Mouse (Mus musculus): Measurements from ENCODE around the gene Ifngr2.

Ifngr2 gene

DNA sequence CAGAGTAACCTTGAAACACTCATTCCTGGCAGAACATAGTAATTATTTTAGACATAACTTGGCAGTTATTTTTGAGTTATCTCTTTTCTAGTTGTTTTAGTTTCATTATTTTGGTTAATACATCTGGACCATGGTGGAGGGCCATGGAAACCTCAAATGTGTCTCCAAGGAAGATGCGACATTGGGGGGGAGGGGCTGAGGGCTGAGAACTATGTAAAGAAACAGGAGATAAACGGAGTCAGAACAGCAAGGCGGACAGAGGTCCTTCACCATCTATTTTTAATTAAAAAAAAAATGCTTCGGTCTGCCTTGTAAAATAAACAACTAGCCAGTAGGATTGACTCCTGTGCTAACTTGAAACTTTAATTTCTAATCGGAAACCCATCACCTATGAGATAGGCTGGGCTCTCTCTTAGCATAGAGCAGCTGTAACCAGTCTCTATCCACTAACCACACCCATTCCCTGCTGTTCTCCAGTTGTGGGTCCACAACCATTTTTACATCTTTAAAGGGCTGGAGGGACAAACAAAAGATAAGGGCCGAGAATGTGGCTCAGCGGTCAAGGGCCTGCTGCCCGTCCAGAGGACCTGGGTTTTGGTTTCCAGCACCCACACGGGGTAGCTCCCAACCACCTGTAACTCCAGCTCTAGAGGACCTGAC is 18.6 kb downstream of the Ifngr2 start:
- no peak for DNase-seq (ENCODE audit: low read depth, low spot score)

DNA sequence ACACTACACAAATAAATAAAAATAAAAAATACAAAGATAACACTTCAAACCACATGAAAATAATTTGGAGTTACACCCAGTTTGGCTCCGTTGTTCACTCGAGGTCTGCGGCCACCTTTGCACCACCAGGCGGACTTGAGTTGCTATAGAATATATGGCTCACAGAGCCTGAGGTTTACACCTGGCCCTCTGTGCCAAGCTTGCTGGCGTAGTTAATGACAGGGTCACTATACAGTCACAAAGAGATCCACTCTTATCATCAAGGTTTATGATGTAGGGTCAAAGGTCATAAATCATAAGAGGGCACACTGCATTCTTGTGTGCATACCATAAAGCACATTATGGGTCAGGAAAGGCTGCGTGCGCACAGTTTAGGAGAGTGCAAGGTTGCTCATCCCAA is 19.1 kb downstream of the Ifngr2 start:
- DNase-seq (ENCODE audit: low read depth, low spot score), result no peak

DNA sequence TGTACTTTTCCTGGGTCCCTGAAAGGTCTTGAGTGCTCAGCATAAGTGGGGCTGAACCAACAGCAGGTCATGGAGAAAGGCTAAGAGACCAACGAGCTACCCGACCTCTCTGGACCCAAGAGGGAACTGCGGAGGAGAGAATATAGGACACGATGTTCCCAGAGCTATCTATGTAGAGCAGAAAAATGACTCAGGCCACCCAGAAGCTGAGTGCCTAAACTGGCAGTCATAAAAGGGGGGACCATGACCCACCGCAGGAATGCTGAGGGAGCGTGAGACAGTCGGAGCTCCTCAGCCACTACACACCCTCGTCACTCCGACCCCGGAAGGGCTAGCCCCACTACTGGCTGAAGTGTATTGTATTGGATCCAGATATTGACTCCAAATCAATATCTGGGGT is 22.1 kb downstream of the Ifngr2 start:
- DNase-seq (ENCODE audit: low read depth, low spot score), result no peak

DNA sequence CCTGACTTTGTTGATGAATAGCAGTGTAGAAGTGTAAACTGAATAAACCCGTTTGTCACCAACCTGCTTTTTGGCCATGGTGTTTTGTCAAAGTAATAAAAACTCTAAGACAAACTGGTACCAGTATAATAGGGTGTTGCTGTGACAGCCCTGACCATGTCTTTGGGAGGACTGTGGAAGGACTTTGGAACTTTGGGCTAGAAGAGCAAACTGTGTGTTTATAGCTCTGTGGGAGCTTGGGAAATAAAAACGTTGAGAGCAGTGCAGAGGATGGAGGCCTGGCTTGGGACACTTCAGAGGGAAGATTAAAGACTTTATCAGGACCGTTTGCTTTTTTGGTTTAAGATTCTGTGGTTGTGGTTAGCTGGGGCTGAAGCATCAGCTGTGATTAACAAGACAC is 24.2 kb downstream of the Ifngr2 start:
- no peak for DNase-seq (ENCODE audit: low read depth, low spot score)

DNA sequence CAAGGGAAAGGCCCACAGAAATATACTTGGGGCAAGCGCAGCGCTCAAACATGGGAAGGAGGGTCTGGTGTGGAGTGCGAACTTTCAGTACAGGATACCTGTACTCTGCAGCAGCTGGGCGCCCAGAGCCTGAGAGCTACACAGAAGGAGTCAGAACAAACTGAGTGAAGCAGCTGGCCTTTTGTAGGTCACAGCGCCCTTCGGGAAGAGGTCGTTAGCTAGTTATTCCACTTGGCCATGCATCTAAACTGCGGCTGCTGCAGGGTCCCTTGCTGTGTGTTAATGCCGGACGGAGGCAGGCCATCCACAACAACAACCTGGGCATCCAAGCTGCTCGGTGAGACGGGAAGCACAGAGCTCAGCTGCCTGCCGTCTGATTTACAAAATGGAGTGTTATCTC is 28.3 kb downstream of the Ifngr2 start:
- DNase-seq (ENCODE audit: low read depth, low spot score), result no peak

DNA sequence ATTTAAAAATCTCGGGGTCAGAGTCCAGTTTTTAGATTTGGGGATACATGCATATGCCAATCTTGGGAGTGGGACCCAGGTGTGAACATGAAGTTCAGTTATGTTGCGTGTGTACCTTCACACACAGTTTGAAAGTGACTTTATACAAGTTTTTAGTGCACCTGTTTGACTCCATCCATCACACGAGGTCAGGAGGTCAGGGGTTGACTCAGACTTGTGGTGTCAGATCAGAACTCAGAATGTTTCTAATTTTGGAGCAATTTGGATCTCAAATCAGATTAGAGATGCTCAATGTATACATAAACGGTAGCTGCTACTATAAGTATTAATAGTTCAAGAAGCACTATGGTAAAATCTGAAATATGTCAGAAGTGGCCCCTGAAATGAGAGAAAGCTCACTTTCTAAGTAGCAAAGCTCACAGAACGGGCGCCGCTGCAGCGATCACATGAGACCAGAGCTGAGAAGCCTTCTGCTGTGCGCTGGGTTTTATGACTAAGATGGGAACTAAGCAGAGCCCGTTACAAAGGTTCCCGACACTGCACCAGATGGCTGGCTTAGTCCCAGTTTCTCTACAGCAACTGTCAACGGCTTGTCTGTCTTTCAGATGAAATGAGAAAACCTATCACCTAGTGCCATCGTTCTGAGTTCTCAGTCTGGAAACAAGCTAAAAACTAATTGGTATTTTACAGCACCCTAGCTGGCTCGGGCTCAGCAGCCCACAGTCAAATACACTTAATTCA is 32.3 kb downstream of the Ifngr2 start:
- no peak for DNase-seq (ENCODE audit: low read depth, low spot score)

DNA sequence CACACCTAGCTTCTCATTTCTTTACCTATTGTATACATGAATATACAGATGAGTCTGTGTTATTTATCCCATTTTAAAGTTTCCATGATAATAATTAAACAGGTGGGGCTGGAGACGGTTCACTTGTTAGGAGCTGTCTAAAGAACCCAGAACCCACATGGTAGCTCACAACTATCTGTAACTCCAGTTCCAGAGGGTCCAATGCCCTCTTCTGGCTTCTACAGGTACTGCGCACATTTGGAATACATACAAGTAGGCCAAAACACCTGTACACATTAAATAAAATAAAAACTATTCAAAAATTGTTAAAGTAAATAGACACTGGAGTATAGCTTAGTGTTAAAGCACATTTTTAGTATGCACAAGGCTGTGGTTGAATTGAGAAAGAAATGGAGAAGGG is 35.4 kb downstream of the Ifngr2 start:
- no peak for DNase-seq (ENCODE audit: low read depth, low spot score)

DNA sequence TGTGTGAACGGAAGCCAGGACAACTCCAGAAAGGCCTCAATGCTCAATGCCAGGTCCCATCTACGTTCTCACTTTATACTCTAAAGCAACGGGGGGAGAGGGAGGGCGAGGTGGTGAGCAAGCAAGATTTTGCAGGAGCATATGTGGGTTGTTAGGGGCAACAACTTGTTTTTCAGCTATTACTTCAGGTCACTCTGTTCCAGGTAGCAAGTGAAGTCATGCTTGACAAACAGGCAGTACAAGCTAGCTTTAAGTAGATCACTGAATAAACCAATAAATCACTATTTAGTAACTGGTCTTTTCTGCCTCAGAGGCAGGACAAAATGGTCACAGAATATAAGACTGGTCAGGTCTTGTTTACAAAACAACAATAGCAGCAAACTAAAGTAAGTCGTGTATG is 38.7 kb downstream of the Ifngr2 start:
- no peak for DNase-seq (ENCODE audit: low read depth, low spot score)

DNA sequence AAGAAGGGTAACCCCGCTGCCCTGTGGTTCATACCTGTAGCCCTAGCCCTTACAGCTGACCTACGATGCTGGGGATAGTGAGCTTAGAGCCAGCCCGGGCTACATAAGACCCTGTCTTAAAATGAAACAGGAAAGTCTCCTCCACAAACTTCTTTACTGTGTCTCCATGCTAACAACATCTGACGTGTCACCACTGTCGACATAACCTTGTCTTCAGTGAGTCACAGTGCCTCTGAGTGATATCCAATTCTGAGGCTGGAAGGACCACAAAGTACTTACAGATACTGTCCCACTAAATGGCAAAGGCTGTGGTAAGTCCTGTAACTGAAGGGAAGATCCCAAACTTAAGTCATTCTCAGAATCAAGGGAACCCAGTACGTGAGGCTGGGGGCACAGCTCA is 39.4 kb downstream of the Ifngr2 start:
- DNase-seq (ENCODE audit: low read depth, low spot score), result no peak

DNA sequence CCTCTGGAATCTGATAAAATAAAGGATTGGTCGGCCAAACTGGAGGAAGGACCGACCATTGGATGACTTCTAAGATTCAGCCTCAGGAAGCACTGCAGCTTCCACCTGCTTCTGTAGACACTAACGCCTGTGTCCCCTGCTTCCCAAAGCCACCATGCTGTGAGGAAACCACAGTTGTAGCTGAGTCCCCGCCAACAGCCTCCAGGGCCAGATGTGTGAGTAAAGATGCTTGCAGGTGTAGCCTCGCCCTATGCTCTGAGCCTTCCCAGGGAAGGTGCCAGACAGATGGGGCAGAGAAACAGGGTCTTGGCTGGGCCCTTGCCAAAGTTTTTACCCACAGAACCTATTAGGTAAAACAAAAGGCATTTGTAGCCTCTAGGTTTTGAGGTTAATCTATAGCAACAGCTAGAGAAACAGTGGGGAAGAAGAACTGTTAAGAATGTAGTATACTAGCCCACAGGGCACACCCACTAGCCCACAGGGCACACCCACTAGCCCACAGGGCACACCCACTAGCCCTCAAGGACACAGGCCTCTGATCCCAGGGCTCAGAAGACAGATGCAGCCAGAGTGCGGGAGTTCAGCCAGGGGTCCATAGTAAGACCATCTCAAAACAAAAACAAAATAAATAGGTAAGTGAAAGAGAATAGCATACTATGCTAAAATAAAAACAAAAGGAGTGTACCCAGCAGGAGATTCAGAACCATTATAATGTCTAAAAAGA is 41.0 kb downstream of the Ifngr2 start:
- no peak for DNase-seq (ENCODE audit: low read depth, low spot score)

DNA sequence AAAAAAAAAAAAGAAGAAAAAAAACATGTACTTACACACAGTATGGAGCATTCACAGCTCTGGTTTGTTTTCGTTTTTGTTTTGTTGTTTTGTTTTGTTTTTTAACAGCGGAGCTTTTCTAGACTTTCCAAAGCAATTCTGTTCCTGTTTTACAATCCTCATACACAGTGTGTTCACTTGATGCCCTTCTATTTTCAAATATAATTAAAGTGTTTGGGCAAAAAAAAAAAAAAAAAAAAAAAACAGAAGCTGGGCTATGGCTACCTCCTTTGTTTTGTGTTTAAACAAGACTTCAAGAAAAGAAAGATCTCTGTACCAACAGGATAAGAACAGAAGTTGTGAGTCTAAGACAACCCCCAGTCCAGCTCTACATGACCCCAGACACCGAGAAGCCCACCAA is 41.8 kb downstream of the Ifngr2 start:
- no peak for DNase-seq (ENCODE audit: low read depth, low spot score)

DNA sequence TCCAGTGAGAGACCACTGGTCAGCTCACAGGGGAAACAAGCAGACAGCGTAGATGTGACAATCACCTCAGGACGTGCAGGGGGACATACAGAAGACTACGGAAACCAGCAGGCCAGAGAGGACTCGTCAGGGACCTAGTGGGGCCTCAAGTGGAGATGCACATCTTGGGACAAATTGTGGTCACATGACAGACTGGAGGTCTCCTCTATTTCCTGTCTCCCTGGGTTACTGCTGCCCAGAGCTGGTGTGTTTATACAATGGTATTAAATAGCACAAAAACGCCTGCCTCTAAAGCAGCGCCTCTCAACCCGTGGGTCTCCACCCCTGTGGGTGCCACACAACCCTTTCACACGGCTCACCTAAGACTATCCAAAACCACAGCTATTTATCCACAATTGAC is 45.3 kb downstream of the Ifngr2 start:
- DNase-seq (ENCODE audit: low read depth, low spot score), result no peak

DNA sequence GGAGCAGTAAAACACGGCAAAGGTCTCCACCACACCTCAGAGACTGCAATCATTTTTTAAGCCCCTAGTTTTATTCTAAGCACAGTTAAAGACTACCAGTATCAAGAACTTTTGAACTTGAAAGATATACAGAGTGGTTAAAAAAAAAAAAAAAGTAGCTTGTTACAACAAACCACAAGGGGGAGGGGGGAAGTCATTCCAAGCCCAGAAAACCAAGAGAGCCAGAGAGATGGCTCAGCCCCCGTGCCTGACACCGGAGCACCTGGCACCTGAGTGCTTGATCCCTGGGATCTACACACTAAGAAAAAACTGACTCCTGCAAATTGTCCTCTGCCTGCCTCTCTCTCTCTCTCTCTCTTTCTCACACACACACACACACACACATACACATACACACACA is 46.4 kb downstream of the Ifngr2 start:
- no peak for DNase-seq (ENCODE audit: low read depth, low spot score)

DNA sequence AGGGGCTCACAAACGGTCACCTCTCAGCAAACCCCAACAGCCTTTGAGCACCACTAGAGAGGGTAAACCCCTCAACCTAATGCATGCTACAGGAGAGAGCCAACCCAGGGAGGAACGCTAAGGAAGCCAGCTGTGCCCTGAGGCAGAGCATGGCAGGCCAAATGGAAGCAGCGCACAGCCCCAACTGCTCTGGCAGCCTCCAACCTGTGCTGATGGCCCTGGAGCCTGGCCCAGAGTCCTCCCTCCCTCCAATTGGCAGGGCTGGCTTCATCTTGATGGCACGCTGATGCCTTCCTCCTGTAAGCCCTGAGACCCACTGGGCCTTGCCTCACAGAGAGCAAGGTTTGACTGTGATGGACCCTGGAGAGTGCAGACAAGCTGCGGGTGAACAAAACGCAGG is 48.2 kb downstream of the Ifngr2 start:
- no peak for DNase-seq (ENCODE audit: low read depth, low spot score)

DNA sequence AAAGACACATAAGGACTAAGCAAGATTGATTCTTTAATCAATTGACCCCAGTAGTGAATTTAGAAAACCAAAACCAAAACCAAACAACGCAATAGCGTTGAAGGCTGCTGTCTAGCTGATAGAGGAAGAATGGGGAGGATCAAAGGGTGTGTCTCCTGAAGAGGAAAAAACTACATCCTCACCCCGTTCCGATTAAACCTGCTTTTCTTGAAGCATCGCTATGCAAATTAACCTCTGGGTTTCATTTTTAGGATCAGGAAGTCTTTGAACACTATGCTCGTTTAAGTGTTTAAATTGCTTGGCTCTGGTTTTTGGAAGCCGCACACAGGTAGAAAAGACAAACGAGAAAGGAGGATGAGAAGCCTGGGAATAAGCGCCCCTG is 49.5 kb downstream of the Ifngr2 start:
- no peak for DNase-seq (ENCODE audit: low read depth, low spot score)

DNA sequence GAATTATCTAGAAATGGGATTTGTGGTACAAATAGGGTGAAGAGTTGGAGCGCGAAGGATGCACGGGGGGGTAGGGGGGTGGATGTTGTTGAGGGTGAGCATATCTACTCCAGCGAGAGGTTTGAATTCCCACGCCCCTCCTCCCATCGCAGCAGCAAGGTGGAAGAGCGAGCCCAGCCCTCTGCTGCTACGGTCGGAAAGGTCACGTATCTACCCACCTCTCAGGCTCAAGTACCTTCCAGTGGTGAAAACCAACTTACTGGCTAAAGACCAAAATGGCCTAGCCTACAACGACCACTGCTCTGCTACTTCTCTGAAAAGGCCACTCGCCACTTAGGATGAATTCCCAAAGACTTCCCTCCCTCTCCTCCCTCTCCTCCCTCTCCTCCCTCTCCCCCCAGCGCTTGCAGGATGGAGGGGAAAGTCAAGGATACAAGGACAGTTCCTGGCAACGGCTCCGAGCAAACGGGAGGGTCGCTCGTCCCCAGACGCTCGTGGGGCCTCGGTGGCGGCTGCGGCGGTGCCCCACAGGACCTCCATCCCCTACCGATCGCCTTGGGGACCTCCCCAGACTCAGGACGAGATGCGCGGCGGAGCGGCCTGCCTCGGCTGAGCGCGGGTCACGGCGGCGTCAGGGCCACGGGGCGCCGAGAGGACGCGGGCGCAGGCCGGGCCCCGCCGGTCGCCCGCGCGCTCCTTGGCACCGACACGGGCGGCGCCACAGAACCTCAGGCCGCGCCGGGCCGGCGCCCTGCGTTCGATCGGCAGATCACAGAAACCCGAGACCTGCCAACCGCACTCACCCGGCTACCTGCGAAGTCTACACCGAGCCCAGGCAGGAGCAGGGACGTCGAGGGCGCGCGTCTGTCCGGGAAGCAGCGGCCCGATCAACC is 50.2 kb downstream of the Ifngr2 start:
- DNase-seq (ENCODE audit: low read depth, low spot score), result no peak

DNA sequence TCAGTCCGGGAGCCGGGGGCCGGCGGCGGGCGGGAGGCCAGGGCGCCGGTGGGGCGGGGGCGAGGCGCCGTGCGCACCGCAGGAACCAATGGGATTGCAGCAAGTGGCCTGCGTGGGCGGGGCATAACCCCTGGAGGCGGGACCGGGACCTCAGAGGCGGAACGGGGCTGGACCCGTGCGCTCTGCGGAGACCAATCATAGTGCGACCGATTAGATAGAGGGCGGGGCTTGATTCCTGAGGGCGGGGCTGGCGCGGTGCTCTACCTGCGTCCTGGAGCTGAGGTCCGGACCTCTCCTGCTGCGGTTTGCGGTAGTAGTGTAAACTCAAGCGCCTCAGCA is 50.8 kb downstream of the Ifngr2 start, which contains the start of gene Tmem50b:
TSS of gene Tmem50b (minus strand) at position 129 of the 339 bp plus-strand sequence.
- peak; percentile 90 for DNase-seq (ENCODE audit: low read depth, low spot score)

DNA sequence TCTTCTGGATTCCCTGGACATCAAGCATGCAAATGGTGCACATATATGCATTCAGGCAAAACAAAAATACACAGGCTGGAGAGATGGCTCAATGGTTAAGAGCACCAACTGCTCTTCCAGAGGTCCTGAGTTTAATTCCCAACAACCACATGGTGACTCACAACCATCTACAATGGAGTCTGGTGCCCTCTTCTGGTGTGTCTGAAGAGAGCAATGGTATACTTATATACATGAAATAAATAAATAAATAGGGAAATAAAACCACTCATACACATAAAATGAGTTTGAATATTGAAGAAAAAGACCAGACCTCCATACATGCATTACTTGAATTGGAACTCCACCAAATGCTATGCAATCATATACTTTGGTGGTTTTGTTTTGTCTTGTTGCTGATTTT is 52.4 kb downstream of the Ifngr2 start:
- DNase-seq (ENCODE audit: low read depth, low spot score), result no peak

DNA sequence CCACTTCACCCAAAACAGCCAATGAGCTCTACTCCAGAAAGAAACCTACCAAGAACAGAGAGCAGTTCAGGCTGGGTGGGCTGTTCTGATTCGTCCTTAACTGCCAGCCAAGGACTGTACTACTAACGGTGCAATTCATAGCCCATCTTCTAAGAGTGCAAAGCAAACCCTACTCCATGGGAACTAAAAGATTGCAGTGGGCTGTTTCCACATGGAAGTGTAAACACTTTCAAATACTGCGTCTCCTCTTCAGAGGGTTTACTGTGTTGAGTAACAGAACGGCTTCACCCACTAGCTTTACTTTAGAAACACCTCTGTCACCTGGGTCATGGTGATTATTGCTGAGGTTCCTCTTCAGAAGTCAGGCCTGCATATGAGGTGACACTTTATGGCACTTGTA is 54.2 kb downstream of the Ifngr2 start:
- no peak for DNase-seq (ENCODE audit: low read depth, low spot score)

DNA sequence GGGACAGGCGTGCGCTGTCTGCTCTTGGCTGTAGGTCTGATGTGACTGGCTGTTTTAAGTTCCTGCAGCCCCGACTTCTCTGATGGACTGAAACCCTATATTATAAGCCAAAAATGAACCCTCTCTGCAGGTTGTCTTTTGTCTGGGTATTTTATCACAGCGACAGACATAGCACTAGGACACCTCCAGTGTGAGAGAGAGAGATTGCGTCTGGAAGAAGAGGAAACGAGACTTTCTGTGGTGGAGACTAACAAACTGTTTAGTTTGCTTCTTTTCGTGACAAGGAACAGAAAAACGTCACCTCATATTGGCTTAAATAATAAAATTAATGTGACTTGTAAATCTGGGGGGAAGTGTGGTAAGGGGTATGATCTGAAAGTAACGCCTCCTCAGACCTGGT is 54.8 kb downstream of the Ifngr2 start:
- DNase-seq (ENCODE audit: low read depth, low spot score), result no peak

DNA sequence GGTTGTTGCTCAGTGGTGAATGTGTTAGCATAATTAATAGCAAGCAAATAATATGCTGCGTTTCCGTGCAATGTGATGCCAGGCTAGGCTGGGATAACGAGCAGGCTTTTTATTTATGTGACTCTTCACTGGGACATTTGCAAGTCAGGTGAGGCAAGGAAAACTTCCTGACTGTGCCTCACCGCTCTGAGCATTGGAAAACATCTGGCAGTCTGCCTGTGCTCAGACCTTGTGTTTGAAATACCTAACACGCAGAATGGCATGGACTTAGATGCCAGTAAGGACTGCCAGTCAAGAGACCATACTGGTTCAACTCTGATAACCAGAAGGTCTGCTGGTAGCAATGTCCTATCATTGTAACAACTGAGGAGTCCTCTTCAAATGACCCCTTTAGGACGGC is 58.3 kb downstream of the Ifngr2 start:
- no peak for DNase-seq (ENCODE audit: low read depth, low spot score)

DNA sequence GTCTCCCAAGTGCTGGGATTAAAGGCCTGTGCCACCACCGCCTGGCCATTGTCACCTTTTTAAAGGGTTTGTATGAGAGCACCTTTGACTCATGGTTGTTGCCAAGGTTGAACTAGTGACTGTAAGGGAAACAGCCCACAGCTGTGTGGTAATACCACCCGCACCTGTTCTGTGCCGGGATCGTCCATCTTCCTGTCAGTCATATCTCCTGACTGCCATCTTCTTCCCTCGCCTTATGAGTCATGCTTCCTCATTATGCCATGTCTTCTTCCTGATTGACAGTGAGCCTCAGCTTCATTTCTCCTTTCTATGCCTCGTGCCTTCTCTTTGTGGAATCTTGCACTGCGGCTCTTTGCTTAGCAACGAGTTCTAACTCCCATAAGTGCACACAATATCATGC is 60.1 kb downstream of the Ifngr2 start:
- DNase-seq (ENCODE audit: low read depth, low spot score), result no peak
